ENCODE assay signal across 10 mouse cellular contexts in genomic region chr17:65931525-65931924, GRCm38 (mm10). TPM values are rescaled to one million over a fixed set of nuclear protein-coding genes. Genes with fewer than 3 reads are reported as not detected.
DNase-seq lines count a peak whose midpoint lies in the region; ATAC-seq and TF ChIP-seq lines count a peak whose summit lies in the region.
"Had no signal": no experiment of that assay in that cellular context is flagged by ENCODE, and none has a peak within 500 bp of the region (broad histone marks: within the 10 kb centered on the region; RNA-seq: fewer than 3 reads in every experiment).

No protein-coding gene starts in this region.

- no peaks in the 10 kb centered on the region for H3K27me3 ChIP-seq in heart, embryonic 11.5 days (ENCODE audit: control insufficient read depth, insufficient read depth, low read length)
- H3K27me3 ChIP-seq in thymus, adult 2 months (ENCODE audit: control insufficient read depth, insufficient read depth, low read length): no peaks in the 10 kb centered on the region

- peak; percentile 93 for DNase-seq in heart, adult 11 months
- peak; percentile 24 for DNase-seq in thymus, postnatal 14 days
- DNase-seq in thymus, adult 2 months: no peak
- DNase-seq in lung, postnatal 36 days: peak; percentile 24
- DNase-seq in natural killer cell, adult 2 months (ENCODE audit: low spot score in 2 of 2): no peak
- DNase-seq in adrenal gland, adult (ENCODE audit: inconsistent age in 2 of 2, low spot score in 1 of 2): no peak
- DNase-seq in layer of hippocampus, adult 11-12 months (ENCODE audit: low spot score): no peak

- no peak for ATAC-seq in heart, embryonic 11.5 days (replicated peaks; ENCODE audit: insufficient number of reproducible peaks, low FRiP score, low TSS enrichment)
- ATAC-seq: CD4-positive, CD25-positive, alpha-beta regulatory T cell, adult 4 months had no signal

- no peak overlapping the region for H3K27ac ChIP-seq in heart, embryonic 11.5 days (ENCODE audit: low read depth, low read length)
- H3K27ac ChIP-seq in thymus, adult 2 months (ENCODE audit: control insufficient read depth, insufficient read depth, low read length): no peak overlapping the region
- H3K27ac ChIP-seq: kidney, postnatal 0 days had no signal

- H3K4me3 ChIP-seq in heart, embryonic 11.5 days (ENCODE audit: low read depth, low read length): no peak overlapping the region
- H3K4me3 ChIP-seq in thymus, adult 2 months (ENCODE audit: control insufficient read depth, insufficient read depth, low read length): no peak overlapping the region

- no peak for TF ChIP-seq POLR2A in thymus, adult 2 months (IDR thresholded peaks at IDR 0.05; ENCODE audit: control insufficient read depth, extremely low read depth, insufficient read depth, low read length, poor library complexity)

- no peak overlapping the region for H3K9ac ChIP-seq in heart, embryonic 11.5 days (ENCODE audit: low read depth, low read length)

- 66% methylated on average over 6 of the region's 6 CpGs for whole genome bisulfite sequencing in heart, embryonic 11.5 days (ENCODE audit: insufficient replicate concordance)
- WGBS in thymus, adult 2 months: 45% methylated on average over 6 of the region's 6 CpGs

- peaks cover 4% of the 10 kb centered on the region; the same call in 1 of the 2 replicates for H3K4me1 ChIP-seq in heart, embryonic 11.5 days (ENCODE audit: control insufficient read depth, insufficient read depth, low read length)
- peaks cover 11% of the 10 kb centered on the region for H3K4me1 ChIP-seq in thymus, adult 2 months (replicated peaks; ENCODE audit: control insufficient read depth, insufficient read depth, low read length)

- H3K36me3 ChIP-seq in heart, embryonic 11.5 days (ENCODE audit: control insufficient read depth, insufficient read depth, low read length): peaks cover 15% of the 10 kb centered on the region
- H3K36me3 ChIP-seq in thymus, adult 2 months (ENCODE audit: control insufficient read depth, insufficient read depth, low read length): peaks cover 4% of the 10 kb centered on the region; the same call in 1 of the 2 replicates

- TF ChIP-seq CTCF in thymus, adult 2 months (IDR thresholded peaks at IDR 0.05; ENCODE audit: borderline replicate concordance, control insufficient read depth, extremely low read depth, insufficient read depth, low read length, poor library complexity): no peak

- no peak overlapping the region for H3K4me2 ChIP-seq in heart, embryonic 11.5 days

- H3K9me3 ChIP-seq in heart, embryonic 11.5 days (replicated peaks; ENCODE audit: control insufficient read depth, low read length): no peaks in the 10 kb centered on the region

RNA-seq across cellular contexts. Expression of gene Twsg1, which starts 19.5 kb away (rescaled TPM):
- polyA plus RNA-seq in heart, embryonic 11.5 days (2014; fragmentation: Nextera tagmentation; extraction: Ambion mirVana): 86.8 and 93.6 TPM in 2 replicates
- polyA plus RNA-seq in thymus, adult 2 months (2012; rRNA removed): 33.9 and 35.2 TPM in 2 replicates

RNA-seq across cellular contexts. Expression of gene Ralbp1, which starts 45.9 kb away (rescaled TPM):
- 46.9 and 47.5 TPM in 2 replicates for polyA plus RNA-seq in heart, embryonic 11.5 days (2014; fragmentation: Nextera tagmentation; extraction: Ambion mirVana)
- 47.6 and 48.7 TPM in 2 replicates for polyA plus RNA-seq in thymus, adult 2 months (2012; rRNA removed)

Comparison
In these comparisons a context has a peak if more than half of its experiments do, and no peak if none do; other contexts are left out.
1. DNase-seq: peak in heart, adult 11 months (single experiment), thymus, postnatal 14 days (single experiment) and lung, postnatal 36 days (single experiment); none in thymus, adult 2 months (single experiment), natural killer cell, adult 2 months (0 of 2), adrenal gland, adult (0 of 2) and layer of hippocampus, adult 11-12 months (single experiment).